Mouse (Mus musculus) induced T-regulatory cell, adult 2 months (primary cell): Measurements from ENCODE around the gene Btg3.

Experiments
- DNase-seq: peaks from one replicate; pipeline ENCODE4 v3.0.0-alpha.2; 2012; ENCODE audit warnings: low read depth

The Btg3 gene

GRCm38 (mm10) chr16:78301183-78301830 is 75.7 kb downstream of the Btg3 start, which contains the start of gene Cxadr:
Cxadr (plus strand) TSS chr16:78301489.
- DNase-seq, result peak; percentile 54

GRCm38 (mm10) chr16:78296114-78296513 is 80.9 kb downstream of the Btg3 start:
- no peak for DNase-seq

GRCm38 (mm10) chr16:78295601-78296000 is 81.4 kb downstream of the Btg3 start:
- no peak for DNase-seq

- DNase-seq, result no peak
Observed at GRCm38 (mm10) chr16:78294606-78295275, 82.3 kb downstream of the Btg3 start.

- DNase-seq, result no peak
Observed at GRCm38 (mm10) chr16:78294051-78294450, 82.9 kb downstream of the Btg3 start.

- DNase-seq, result no peak
Observed at GRCm38 (mm10) chr16:78283231-78283630, 93.8 kb downstream of the Btg3 start.
